Mouse (Mus musculus) lung, postnatal 0 days (tissue): ENCODE results near the gene Osbp2.

ENCODE experiments used
- CTCF ChIP-seq: IDR thresholded peaks from 2 replicates; pipeline ENCODE4 v1.5.1; 2016; ENCODE audit warnings: antibody characterized with exemption, mild to moderate bottlenecking
- EP300 ChIP-seq: IDR thresholded peaks from 2 replicates; pipeline ENCODE4 v1.6.1; 2016; ENCODE audit warnings: antibody characterized with exemption, mild to moderate bottlenecking, control low read depth

DNA sequence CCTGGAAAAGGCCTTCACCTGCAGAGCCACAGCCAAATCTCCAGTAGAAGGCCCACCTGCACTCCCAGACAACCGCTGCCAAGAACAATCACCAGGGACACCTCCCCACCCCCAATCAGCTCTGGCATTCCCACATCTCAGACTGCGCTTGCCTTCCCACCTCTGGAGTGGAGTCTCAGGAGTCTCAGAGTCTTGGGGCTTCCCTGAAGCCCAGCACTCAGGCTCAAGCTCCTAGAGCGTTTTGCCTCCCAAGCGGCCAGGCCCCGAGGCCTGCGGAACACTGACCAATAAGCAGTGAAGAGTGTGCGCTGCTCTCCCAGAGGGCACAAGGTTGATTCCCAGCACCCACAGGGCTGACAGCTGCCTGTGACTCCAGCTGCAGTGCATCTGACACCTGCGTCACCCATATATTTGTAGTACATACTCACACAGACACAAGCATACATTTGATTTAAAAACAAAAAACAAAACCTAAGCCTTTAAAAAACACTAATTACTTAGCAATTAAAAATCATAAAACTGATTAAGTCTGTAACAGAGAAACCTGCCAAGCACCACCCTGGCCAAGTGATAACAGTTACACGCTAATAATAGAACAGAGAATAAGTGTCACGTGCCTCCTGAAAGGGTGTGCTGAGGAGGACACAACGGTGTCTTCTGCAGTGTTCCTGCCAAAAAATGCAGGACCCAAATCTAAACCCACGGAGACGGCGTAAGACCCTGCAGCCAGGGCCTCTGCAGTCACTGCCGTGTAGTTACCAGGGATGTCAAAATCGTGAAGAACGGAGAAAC lies 19.6 kb downstream of the Osbp2 start:
- TF ChIP-seq CTCF = no peak
- TF ChIP-seq EP300 = no peak
